Mouse (Mus musculus) kidney, adult 11 months (tissue): ENCODE results near the gene Stam.
"Not testable (repeated sequence)": the region's sequence is repeated elsewhere in the genome, so short reads cannot be mapped to it uniquely, and the experiment has no call there.

ENCODE experiments used
- DNase-seq: peaks from one replicate; pipeline ENCODE4 v3.0.0; 2022

The Stam gene

DNA sequence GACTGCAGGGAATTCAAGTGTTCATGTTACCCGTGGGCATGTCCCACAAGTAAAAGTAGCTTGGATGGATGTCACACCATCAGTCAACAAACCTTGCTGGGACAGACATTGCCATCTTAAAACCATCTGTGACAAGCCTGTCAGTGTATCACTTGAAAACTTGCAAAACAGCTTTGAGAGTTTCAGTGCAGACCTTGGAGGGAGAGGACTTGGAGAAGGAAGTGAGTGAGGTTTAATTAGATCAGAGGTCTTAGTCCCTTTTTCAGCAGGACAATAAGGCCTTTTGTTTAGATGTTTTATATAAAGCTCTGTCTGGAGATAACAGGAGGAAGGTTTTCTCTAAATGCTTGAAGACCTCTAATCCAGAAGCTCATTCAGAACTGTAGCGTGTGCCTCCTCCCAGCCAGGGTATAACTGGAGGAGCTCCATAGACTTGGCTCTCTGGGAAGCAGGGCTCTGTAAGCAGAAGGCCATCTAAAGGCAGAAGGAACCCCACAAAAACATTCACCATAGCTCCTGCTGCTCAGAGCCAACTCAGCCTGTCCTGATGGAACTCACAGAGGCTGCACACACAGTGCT lies 124.5 kb downstream of the Stam start:
- DNase-seq: not testable (repeated sequence)
